Mouse (Mus musculus) lung, adult 2 months (tissue): ENCODE measurements around the gene Galk2.

ENCODE experiments used
- CTCF ChIP-seq: fragments of 200-500 bp; IDR thresholded peaks from 2 replicates; pipeline ENCODE4 v1.5.1; 2011; ENCODE audit warnings: mild to moderate bottlenecking, low read length, control low read depth; ENCODE audit not compliant: insufficient read depth
- POLR2A ChIP-seq: fragments of 200-500 bp; IDR thresholded peaks from 2 replicates; pipeline ENCODE4 v1.6.1; 2011; ENCODE audit warnings: low read depth, mild to moderate bottlenecking, control low read depth, low read length, borderline replicate concordance; ENCODE audit errors: extremely low read depth

DNA sequence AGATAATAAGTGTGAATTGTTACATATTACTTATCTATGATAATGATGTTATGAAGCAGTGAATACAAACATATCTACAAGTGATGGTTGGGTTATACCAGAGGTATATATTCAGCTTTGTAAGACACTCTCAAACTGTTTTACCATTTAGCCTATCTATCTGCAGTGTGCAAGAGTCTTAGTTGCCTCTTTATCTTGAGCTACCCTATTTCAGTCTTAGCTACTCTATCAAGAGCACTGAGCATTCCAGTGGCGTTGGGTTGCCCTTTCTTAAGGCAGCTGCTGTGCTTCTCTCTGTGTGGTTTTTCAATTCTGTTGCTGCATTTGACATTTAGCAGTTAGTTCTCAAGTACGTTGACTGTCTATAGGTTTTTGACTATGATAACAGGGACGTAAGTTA is 4.9 kb downstream of the Galk2 start:
- TF ChIP-seq CTCF (no peak), POLR2A (no peak)
